Mouse (Mus musculus) stomach, postnatal 0 days (tissue): ENCODE measurements around the gene Anapc7. TPM values are rescaled to one million over a fixed set of nuclear protein-coding genes. Genes with fewer than 3 reads are reported as not detected.

Source experiments
- ATAC-seq: fragments of 200-750 bp; cut with Nextera tagmentation; 2 replicates; pipeline ENCODE4 v1.8.0; 2017; ENCODE audit not compliant: low FRiP score, low TSS enrichment
- DNase-seq: peaks from one replicate; pipeline ENCODE4 v3.0.0-alpha.2; 2016; ENCODE audit warnings: low spot score
- H3K27ac ChIP-seq: fragments of 300-500 bp; sonication (generic); replicated peaks from 2 replicates; pipeline ENCODE4 v1.5.1; 2014; ENCODE audit warnings: mild to moderate bottlenecking, control low read depth
- H3K27me3 ChIP-seq: fragments of 300-500 bp; sonication (generic); 2 replicates; pipeline ENCODE4 v1.6.1; 2014; ENCODE audit warnings: low read length; ENCODE audit not compliant: control insufficient read depth, insufficient read depth
- H3K36me3 ChIP-seq: fragments of 300-500 bp; sonication (generic); 2 replicates; pipeline ENCODE4 v1.6.1; 2014; ENCODE audit warnings: low read length, mixed read lengths; ENCODE audit not compliant: control insufficient read depth, insufficient read depth
- H3K4me1 ChIP-seq: fragments of 300-500 bp; sonication (generic); replicated peaks from 2 replicates; pipeline ENCODE4 v1.6.1; 2014; ENCODE audit warnings: antibody characterized with exemption; ENCODE audit not compliant: control insufficient read depth, insufficient read depth
- H3K4me2 ChIP-seq: fragments of 300-500 bp; sonication (generic); replicated peaks from 2 replicates; pipeline ENCODE4 v1.6.1; 2014; ENCODE audit warnings: low read depth, mild to moderate bottlenecking, control low read depth, moderate library complexity
- H3K4me3 ChIP-seq: fragments of 300-500 bp; sonication (generic); 2 replicates; pipeline ENCODE4 v1.5.1; 2014; ENCODE audit warnings: low read depth, low read length, control low read depth
- H3K9ac ChIP-seq: fragments of 300-500 bp; sonication (generic); 2 replicates; pipeline ENCODE4 v1.6.1; 2014; ENCODE audit warnings: mild to moderate bottlenecking, low read length, control low read depth, mixed read lengths
- H3K9me3 ChIP-seq: fragments of 300-500 bp; sonication (generic); 2 replicates; pipeline ENCODE4 v1.6.1; 2016; ENCODE audit warnings: low read length; ENCODE audit not compliant: control insufficient read depth
- CTCF ChIP-seq: IDR thresholded peaks from 2 replicates; pipeline ENCODE4 v1.5.1; 2016; ENCODE audit warnings: antibody characterized with exemption, low read depth, mild to moderate bottlenecking, moderate library complexity
- EP300 ChIP-seq: optimal IDR thresholded peaks from 2 replicates; pipeline ENCODE3; 2016; ENCODE audit warnings: antibody characterized with exemption
- WGBS: fragments of 180-500 bp; shearing (Covaris S2); extraction: QIAGEN DNeasy Blood & Tissue Kit; methylation state at CpG from one replicate; pipeline ENCODE4 v1.1.7; 2014; 5-methylcytosine and 5-hydroxymethylcytosine counted together
- polyA plus RNA-seq: library from polyadenylated mRNA; unstranded; fragments of >200 nt; fragmentation: Nextera tagmentation; extraction: Ambion mirVana; gene quantifications from 2 replicates; pipeline ENCODE4 v1.2.1, GENCODE M21; 2015

Anapc7 gene
- polyA plus RNA-seq, 1 experiment from 2014 or later = 21.7 TPM

DNA sequence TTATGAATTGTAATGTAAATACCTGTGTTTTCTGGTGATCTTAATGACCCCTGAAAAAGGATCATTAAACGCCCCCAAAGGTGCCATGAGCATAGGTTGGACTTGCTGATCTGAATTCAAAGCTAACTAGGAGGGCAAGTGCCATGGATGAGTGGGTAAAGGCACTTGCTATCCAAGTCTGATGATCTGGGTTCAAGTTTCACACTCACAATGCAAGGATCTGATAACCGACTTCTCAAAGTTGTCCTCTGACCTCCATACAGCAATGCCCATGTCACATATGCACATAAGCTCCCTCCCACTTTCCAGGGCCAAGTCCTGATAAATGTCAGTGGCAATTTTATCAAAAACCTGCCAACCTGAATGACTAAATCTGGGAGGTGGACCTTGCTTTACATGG lies 71.5 kb downstream of the Anapc7 start:
- Histone ChIP-seq H3K27ac (no peak overlapping the region), H3K4me1 (peaks cover 2% of the 10 kb centered on the region; the same call in 1 of the 2 replicates), H3K4me2 (no peak overlapping the region), H3K36me3 (peaks cover 35% of the 10 kb centered on the region), H3K4me3 (no peak overlapping the region), H3K9ac (no peak overlapping the region), H3K9me3 (no peaks in the 10 kb centered on the region), H3K27me3 (no peaks in the 10 kb centered on the region)
- ATAC-seq (no peak), DNase-seq (no peak)
- 90% methylated on average over 2 of the region's 2 CpGs for WGBS
- TF ChIP-seq CTCF (no peak), EP300 (no peak)

DNA sequence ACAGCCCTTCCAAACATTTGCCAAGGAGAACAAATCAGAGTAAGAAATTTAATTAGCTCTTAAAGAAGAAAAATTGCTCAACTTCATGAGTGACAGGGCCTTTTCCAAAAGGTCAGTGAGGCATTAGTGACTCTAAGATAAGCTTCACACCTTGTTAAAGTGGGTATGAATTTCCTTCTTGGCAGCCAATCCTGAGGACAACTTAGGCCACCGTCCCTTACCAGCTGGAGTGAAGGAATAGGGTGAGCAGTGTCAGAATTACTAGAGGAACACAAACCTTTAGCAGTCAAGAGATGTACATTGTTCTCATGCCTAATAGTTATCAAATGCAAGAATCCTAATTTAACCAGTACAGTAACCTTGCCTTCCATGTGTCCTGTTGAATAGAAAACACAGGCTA lies 73.0 kb downstream of the Anapc7 start:
- peaks cover 30% of the 10 kb centered on the region for H3K36me3 ChIP-seq
- no peak overlapping the region for H3K27ac ChIP-seq
- 41% methylated on average over 1 of the region's 1 CpGs for WGBS
- H3K9me3 ChIP-seq = no peaks in the 10 kb centered on the region
- H3K4me3 ChIP-seq = no peak overlapping the region
- ATAC-seq = no peak
- no peaks in the 10 kb centered on the region for H3K27me3 ChIP-seq
- TF ChIP-seq EP300 = no peak
- no peak for TF ChIP-seq CTCF
- H3K9ac ChIP-seq = no peak overlapping the region
- H3K4me2 ChIP-seq = no peak overlapping the region
- peaks cover 3% of the 10 kb centered on the region; the same call in 1 of the 2 replicates for H3K4me1 ChIP-seq
- no peak for DNase-seq

Other genes with a start within 250 kb of the Anapc7 start
- 2.8 and 3.1 TPM in 2 replicates for gene Hvcn1, start 214.9 kb upstream of the Anapc7 start, polyA plus RNA-seq
- gene Tctn1, start 157.2 kb upstream of the Anapc7 start, polyA plus RNA-seq = 2.3 TPM in 2 replicates
- 7.8 and 8.2 TPM in 2 replicates for gene Pptc7, start 137.3 kb upstream of the Anapc7 start, polyA plus RNA-seq
- 5.2 and 5.3 TPM in 2 replicates for gene Rad9b, start 67.5 kb upstream of the Anapc7 start, polyA plus RNA-seq
- 187 and 191 TPM in 2 replicates for gene Vps29, start 67.3 kb upstream of the Anapc7 start, polyA plus RNA-seq
- gene Gpn3, start 49.8 kb upstream of the Anapc7 start, polyA plus RNA-seq = 40.5 and 41.5 TPM in 2 replicates
- 23.8 and 26.0 TPM in 2 replicates for gene Fam216a, start 49.3 kb upstream of the Anapc7 start, polyA plus RNA-seq
- gene Arpc3, start 29.8 kb upstream of the Anapc7 start, polyA plus RNA-seq = 147 TPM in 2 replicates
- 24.0 and 27.0 TPM in 2 replicates for gene Atp2a2, start 80.5 kb downstream of the Anapc7 start, polyA plus RNA-seq
- 16.3 and 17.4 TPM in 2 replicates for gene Ift81, start 192.8 kb downstream of the Anapc7 start, polyA plus RNA-seq
- 2.1 and 2.7 TPM in 2 replicates for gene P2rx7, start 222.2 kb downstream of the Anapc7 start, polyA plus RNA-seq